In genomic region chr13:111797021-111797420, GRCm38 (mm10) we compare ENCODE assay signal across 8 mouse cellular contexts. TPM values are rescaled to one million over a fixed set of nuclear protein-coding genes. Genes with fewer than 3 reads are reported as not detected.
DNase-seq lines count a peak whose midpoint lies in the region; ATAC-seq lines count a peak whose summit lies in the region.

No protein-coding gene starts in this region.

- peaks cover 36% of the 10 kb centered on the region for H3K4me1 ChIP-seq in forebrain, embryonic 16.5 days (replicated peaks; ENCODE audit: control insufficient read depth, insufficient read depth, low read length)
- H3K4me1 ChIP-seq in hindbrain, embryonic 13.5 days (replicated peaks), result peaks cover 73% of the 10 kb centered on the region
- H3K4me1 ChIP-seq in midbrain, embryonic 15.5 days, result peaks cover 44% of the 10 kb centered on the region

- H3K36me3 ChIP-seq in forebrain, embryonic 16.5 days (ENCODE audit: control insufficient read depth, insufficient read depth), result no peaks in the 10 kb centered on the region
- H3K36me3 ChIP-seq in hindbrain, embryonic 13.5 days, result no peaks in the 10 kb centered on the region
- H3K36me3 ChIP-seq in midbrain, embryonic 15.5 days (replicated peaks), result no peaks in the 10 kb centered on the region

- no peak overlapping the region for H3K4me3 ChIP-seq in forebrain, embryonic 16.5 days (replicated peaks; ENCODE audit: low read length)
- H3K4me3 ChIP-seq in hindbrain, embryonic 13.5 days, result no peak overlapping the region
- H3K4me3 ChIP-seq in midbrain, embryonic 15.5 days, result no peak overlapping the region

- no peak overlapping the region for H3K9ac ChIP-seq in forebrain, embryonic 16.5 days (replicated peaks; ENCODE audit: low read depth, low read length)
- H3K9ac ChIP-seq in hindbrain, embryonic 13.5 days, result no peak overlapping the region
- H3K9ac ChIP-seq in midbrain, embryonic 15.5 days, result no peak overlapping the region

- 12% methylated on average over 8 of the region's 8 CpGs for WGBS in forebrain, embryonic 16.5 days
- 18% methylated on average over 8 of the region's 8 CpGs for WGBS in hindbrain, embryonic 13.5 days
- WGBS in midbrain, embryonic 15.5 days, result 20% methylated on average over 8 of the region's 8 CpGs

- H3K27ac ChIP-seq in forebrain, embryonic 16.5 days (ENCODE audit: low read length), result no peak overlapping the region
- H3K27ac ChIP-seq in hindbrain, embryonic 13.5 days, result 0 out of 2 replicates have a peak overlapping the region, but pooled peaks have one; percentile 8
- no peak overlapping the region for H3K27ac ChIP-seq in midbrain, embryonic 15.5 days

- no peaks in the 10 kb centered on the region for H3K9me3 ChIP-seq in forebrain, embryonic 16.5 days (ENCODE audit: control insufficient read depth, low read length)
- H3K9me3 ChIP-seq in hindbrain, embryonic 13.5 days, result no peaks in the 10 kb centered on the region
- no peaks in the 10 kb centered on the region for H3K9me3 ChIP-seq in midbrain, embryonic 15.5 days

- DNase-seq in cerebellum, adult 18-20 months, result peak; percentile 41 to 58
- no peak for DNase-seq in cerebellum, adult 8-10 months
- DNase-seq in adrenal gland, postnatal 14 days, result peak; percentile 91
- DNase-seq in liver, result peak; percentile 84
- DNase-seq in testis, postnatal 14 days (ENCODE audit: low spot score), result peak; percentile 54

- H3K27me3 ChIP-seq in forebrain, embryonic 16.5 days (replicated peaks; ENCODE audit: control insufficient read depth, insufficient read depth, low read length), result no peaks in the 10 kb centered on the region
- no peaks in the 10 kb centered on the region for H3K27me3 ChIP-seq in hindbrain, embryonic 13.5 days
- no peaks in the 10 kb centered on the region for H3K27me3 ChIP-seq in midbrain, embryonic 15.5 days (replicated peaks)

- no peak overlapping the region for H3K4me2 ChIP-seq in forebrain, embryonic 16.5 days (ENCODE audit: low read length)
- H3K4me2 ChIP-seq in hindbrain, embryonic 13.5 days, result no peak overlapping the region
- H3K4me2 ChIP-seq in midbrain, embryonic 15.5 days, result no peak overlapping the region

- peak; percentile 78 for ATAC-seq in forebrain, embryonic 16.5 days
- 0 out of 2 replicates have a peak, but pooled peaks have one; percentile 58 for ATAC-seq in hindbrain, embryonic 13.5 days (ENCODE audit: low FRiP score)
- ATAC-seq in midbrain, embryonic 15.5 days (replicated peaks), result peak; percentile 72

RNA-seq across cellular contexts. Expression of gene Map3k1, which starts 11.8 kb away (rescaled TPM):
- total RNA-seq in adrenal gland, postnatal 14 days (2021), result 60.4 and 62.0 TPM in 2 replicates
- polyA plus RNA-seq in forebrain, embryonic 16.5 days (2015; fragmentation: Nextera tagmentation; extraction: Ambion mirVana), result 10.4 and 10.7 TPM in 2 replicates
- 12.0 and 13.2 TPM in 2 replicates for polyA plus RNA-seq in hindbrain, embryonic 13.5 days (2015; fragmentation: Nextera tagmentation; extraction: Ambion mirVana)
- polyA plus RNA-seq in midbrain, embryonic 15.5 days (2015; fragmentation: Nextera tagmentation; extraction: Ambion mirVana), result 10.5 and 12.2 TPM in 2 replicates
